Mouse (Mus musculus) T-helper 2 cell (primary cell): Measurements from ENCODE around the gene Scgb2b12.
"Not testable (repeated sequence)": the region's sequence is repeated elsewhere in the genome, so short reads cannot be mapped to it uniquely, and the experiment has no call there.

Experiments used
- in situ Hi-C: fragments of 300-600 bp; cut with MboI, MseI; formaldehyde crosslinking; loops from one replicate; pipeline ENCODE4 v1.15.1; 2025; ENCODE audit warnings: high pct_unique_total_duplicates

Gene Scgb2b12

GRCm38 (mm10) chr7:32327145-32327544, at the start of gene Scgb2b12:
Scgb2b12 (minus strand) TSS chr7:32327245.
- in situ Hi-C loops: not testable (repeated sequence)

DNA sequence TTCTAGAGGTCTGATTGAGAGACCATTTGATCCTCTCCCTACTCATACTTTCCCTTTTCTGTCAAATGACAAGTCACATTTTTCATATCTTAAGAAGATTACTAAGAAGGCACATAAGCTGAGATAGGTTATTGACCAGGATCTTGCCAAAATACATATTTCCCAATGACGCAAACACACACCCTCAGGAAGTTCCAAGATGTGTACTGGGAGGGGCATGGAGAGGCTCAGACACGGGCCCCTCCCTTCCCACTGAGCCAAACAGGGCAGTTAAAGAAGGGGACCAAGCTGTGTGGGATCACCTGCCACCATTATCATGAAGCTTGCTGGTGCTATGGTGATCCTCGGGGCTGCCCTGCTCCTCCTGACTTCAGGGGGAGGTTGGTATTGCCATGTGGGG, 6.8 kb upstream of the Scgb2b12 start, which contains the start of gene Scgb1b12:
Scgb1b12 (plus strand) TSS at position 301 of the 400 bp plus-strand sequence.
- in situ Hi-C loops: not testable (repeated sequence)
